Mouse (Mus musculus): ENCODE results near the gene Mrgprh. TPM values are rescaled to one million over a fixed set of nuclear protein-coding genes. Genes with fewer than 3 reads are reported as not detected.
"Not testable (repeated sequence)": the region's sequence is repeated elsewhere in the genome, so short reads cannot be mapped to it uniquely, and the experiment has no call there.

Mrgprh gene
- polyA plus RNA-seq, 1 experiment from 2014 or later: not detected

- Histone ChIP-seq H3K27ac (no peak overlapping the region), H3K27me3 (ENCODE audit: insufficient read depth, poor library complexity, severe bottlenecking) (no peaks in the 10 kb centered on the region), H3K36me3 (no peaks in the 10 kb centered on the region), H3K4me1 (replicated peaks) (no peaks in the 10 kb centered on the region), H3K4me3 (no peak overlapping the region), H3K9me3 (no peaks in the 10 kb centered on the region)
- peak; percentile 81 for DNase-seq (ENCODE audit: low spot score)
- 6% methylated on average over 14 of the region's 14 CpGs for WGBS
Measured at GRCm38 (mm10) chr17:12880178-12880577, 4.3 kb downstream of the Mrgprh start.

GRCm38 (mm10) chr17:12881216-12881615, 5.4 kb downstream of the Mrgprh start:
- Histone ChIP-seq H3K27ac (no peak overlapping the region), H3K9me3 (no peaks in the 10 kb centered on the region), H3K27me3 (ENCODE audit: insufficient read depth, poor library complexity, severe bottlenecking) (no peaks in the 10 kb centered on the region), H3K4me3 (no peak overlapping the region), H3K4me1 (replicated peaks) (no peaks in the 10 kb centered on the region), H3K36me3 (no peaks in the 10 kb centered on the region)
- no peak for DNase-seq (ENCODE audit: low spot score)
- 81% methylated on average over 1 of the region's 1 CpGs for WGBS

DNA sequence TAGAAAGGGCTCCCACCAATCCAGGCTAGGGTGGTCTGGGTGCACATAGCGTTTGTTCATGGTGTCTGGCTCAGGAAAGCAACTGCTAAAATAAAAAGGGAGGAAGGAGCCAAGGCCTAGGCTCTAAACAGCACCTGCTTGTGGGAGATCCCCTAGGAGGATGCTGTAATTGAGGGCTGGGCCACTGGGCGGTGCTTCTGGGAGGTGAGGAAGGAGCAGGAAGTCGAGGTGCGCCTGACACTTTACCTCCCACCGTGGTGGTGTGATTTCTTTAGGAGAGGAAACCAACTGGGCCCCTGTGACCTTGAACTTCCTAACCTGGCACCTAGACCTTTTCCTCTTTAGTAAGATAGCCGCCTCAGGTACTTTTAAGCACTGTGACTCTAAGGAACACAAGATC, 10.8 kb downstream of the Mrgprh start:
- no peak for DNase-seq (ENCODE audit: low spot score)
- H3K36me3 ChIP-seq: peaks cover 28% of the 10 kb centered on the region
- WGBS: 40% methylated on average over 6 of the region's 6 CpGs
- no peak overlapping the region for H3K4me3 ChIP-seq
- H3K27me3 ChIP-seq (ENCODE audit: insufficient read depth, poor library complexity, severe bottlenecking): no peaks in the 10 kb centered on the region
- H3K9me3 ChIP-seq: no peaks in the 10 kb centered on the region
- no peaks in the 10 kb centered on the region for H3K4me1 ChIP-seq (replicated peaks)
- H3K27ac ChIP-seq: no peak overlapping the region

GRCm38 (mm10) chr17:12887021-12887775, 11.4 kb downstream of the Mrgprh start:
- WGBS: 83% methylated on average over 15 of the region's 15 CpGs
- DNase-seq (ENCODE audit: low spot score): no peak
- Histone ChIP-seq H3K4me1 (replicated peaks) (no peaks in the 10 kb centered on the region), H3K9me3 (no peaks in the 10 kb centered on the region), H3K27ac (no peak overlapping the region), H3K4me3 (no peak overlapping the region), H3K36me3 (peaks cover 34% of the 10 kb centered on the region), H3K27me3 (ENCODE audit: insufficient read depth, poor library complexity, severe bottlenecking) (no peaks in the 10 kb centered on the region)

DNA sequence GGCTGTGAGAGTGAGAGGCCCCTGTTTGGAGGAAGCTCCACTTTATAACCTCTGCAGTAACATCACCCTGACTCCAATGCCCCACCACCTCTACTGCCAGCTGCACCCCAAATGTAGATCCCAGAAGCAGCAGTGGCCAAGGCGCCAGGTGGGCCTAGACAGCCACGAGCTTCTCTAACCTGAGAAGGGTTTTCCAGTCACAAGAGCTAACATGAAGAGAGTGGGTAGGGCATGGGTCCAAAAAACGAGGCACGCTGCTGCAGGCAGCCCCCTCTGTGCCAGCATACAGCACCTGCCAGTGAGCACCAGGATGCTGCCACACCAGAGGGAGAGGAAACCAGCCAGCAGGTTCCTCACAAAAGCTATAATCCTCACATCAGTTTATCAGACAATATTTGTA, 15.2 kb downstream of the Mrgprh start:
- Histone ChIP-seq H3K4me3 (no peak overlapping the region), H3K4me1 (replicated peaks) (no peaks in the 10 kb centered on the region), H3K9me3 (no peaks in the 10 kb centered on the region), H3K27ac (no peak overlapping the region), H3K27me3 (ENCODE audit: insufficient read depth, poor library complexity, severe bottlenecking) (no peaks in the 10 kb centered on the region), H3K36me3 (peaks cover 48% of the 10 kb centered on the region)
- WGBS: 90% methylated on average over 4 of the region's 4 CpGs
- no peak for DNase-seq (ENCODE audit: low spot score)

- no peaks in the 10 kb centered on the region for H3K27me3 ChIP-seq (ENCODE audit: insufficient read depth, poor library complexity, severe bottlenecking)
- H3K4me3 ChIP-seq: no peak overlapping the region
- no peak for DNase-seq (ENCODE audit: low spot score)
- H3K27ac ChIP-seq: no peak overlapping the region
- H3K36me3 ChIP-seq: peaks cover 56% of the 10 kb centered on the region
- 93% methylated on average over 9 of the region's 9 CpGs for WGBS
- H3K9me3 ChIP-seq: no peaks in the 10 kb centered on the region
- H3K4me1 ChIP-seq (replicated peaks): no peaks in the 10 kb centered on the region
Measured at GRCm38 (mm10) chr17:12892033-12892432, 16.2 kb downstream of the Mrgprh start.

DNA sequence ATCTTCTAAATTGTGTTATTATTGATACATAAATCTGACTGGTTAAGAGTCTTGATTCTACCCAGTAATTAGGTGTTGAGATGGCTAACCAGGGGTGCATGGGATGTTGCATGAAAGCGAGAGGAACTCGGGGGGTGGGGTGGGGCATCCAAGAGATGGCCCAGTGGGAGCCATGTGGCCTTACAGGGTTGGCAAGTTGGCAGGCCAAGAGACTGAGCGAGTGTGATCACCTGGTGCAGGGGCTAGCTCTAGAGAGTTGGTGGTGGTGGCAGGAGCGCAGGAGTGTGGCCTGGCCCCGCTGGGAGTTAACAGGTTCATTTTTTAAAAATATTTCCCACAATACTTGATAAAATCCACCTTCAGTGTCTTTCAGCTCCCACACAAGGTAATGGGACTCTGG, 21.8 kb downstream of the Mrgprh start:
- H3K36me3 ChIP-seq: peaks cover 56% of the 10 kb centered on the region

DNA sequence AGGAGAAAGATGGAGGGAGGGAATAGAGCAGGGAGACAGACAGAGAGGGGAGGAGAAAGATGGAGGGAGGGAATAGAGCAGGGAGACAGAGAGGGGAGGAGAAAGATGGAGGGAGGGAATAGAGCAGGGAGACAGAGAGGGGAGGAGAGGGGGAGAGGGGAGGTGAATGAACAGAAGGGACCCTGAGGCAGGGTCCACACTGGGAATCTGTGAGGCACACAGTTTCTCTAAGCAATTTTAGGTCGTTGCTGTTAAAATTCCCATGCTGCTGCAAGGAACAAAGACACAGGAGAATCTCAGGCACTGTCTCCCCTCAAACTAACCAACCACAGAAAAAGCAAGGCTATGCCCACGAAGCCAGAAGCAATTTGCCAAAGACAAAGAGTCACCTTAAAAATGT, 22.8 kb downstream of the Mrgprh start:
- DNase-seq (ENCODE audit: low spot score); H3K27me3 ChIP-seq (ENCODE audit: insufficient read depth, poor library complexity, severe bottlenecking); H3K4me1 ChIP-seq (replicated peaks); H3K4me3 ChIP-seq; H3K9me3 ChIP-seq: not testable (repeated sequence)
- Histone ChIP-seq H3K27ac (peak overlapping the region; percentile 54; the same call in 1 of the 2 replicates), H3K36me3 (peaks cover 60% of the 10 kb centered on the region)
- 39% methylated on average over 2 of the region's 2 CpGs for WGBS

More for the DNA sequence above, 21.8 kb downstream of the Mrgprh start:
- DNase-seq (ENCODE audit: low spot score): no peak
- Histone ChIP-seq H3K27ac (peak overlapping the region; percentile 40; the same call in 1 of the 2 replicates), H3K9me3 (no peaks in the 10 kb centered on the region), H3K4me3 (no peak overlapping the region), H3K27me3 (ENCODE audit: insufficient read depth, poor library complexity, severe bottlenecking) (no peaks in the 10 kb centered on the region), H3K4me1 (replicated peaks) (no peaks in the 10 kb centered on the region; the same call in 1 of the 2 replicates)
- WGBS: 82% methylated on average over 5 of the region's 5 CpGs

- 94% methylated on average over 6 of the region's 6 CpGs for WGBS
- H3K9me3 ChIP-seq: no peaks in the 10 kb centered on the region
- no peak for DNase-seq (ENCODE audit: low spot score)
- H3K4me1 ChIP-seq (replicated peaks): peaks cover 14% of the 10 kb centered on the region
- peaks cover 61% of the 10 kb centered on the region for H3K36me3 ChIP-seq
- H3K4me3 ChIP-seq: no peak overlapping the region
- H3K27ac ChIP-seq: no peak overlapping the region
- no peaks in the 10 kb centered on the region for H3K27me3 ChIP-seq (ENCODE audit: insufficient read depth, poor library complexity, severe bottlenecking)
Measured at GRCm38 (mm10) chr17:12902291-12902690, 26.5 kb downstream of the Mrgprh start.

DNA sequence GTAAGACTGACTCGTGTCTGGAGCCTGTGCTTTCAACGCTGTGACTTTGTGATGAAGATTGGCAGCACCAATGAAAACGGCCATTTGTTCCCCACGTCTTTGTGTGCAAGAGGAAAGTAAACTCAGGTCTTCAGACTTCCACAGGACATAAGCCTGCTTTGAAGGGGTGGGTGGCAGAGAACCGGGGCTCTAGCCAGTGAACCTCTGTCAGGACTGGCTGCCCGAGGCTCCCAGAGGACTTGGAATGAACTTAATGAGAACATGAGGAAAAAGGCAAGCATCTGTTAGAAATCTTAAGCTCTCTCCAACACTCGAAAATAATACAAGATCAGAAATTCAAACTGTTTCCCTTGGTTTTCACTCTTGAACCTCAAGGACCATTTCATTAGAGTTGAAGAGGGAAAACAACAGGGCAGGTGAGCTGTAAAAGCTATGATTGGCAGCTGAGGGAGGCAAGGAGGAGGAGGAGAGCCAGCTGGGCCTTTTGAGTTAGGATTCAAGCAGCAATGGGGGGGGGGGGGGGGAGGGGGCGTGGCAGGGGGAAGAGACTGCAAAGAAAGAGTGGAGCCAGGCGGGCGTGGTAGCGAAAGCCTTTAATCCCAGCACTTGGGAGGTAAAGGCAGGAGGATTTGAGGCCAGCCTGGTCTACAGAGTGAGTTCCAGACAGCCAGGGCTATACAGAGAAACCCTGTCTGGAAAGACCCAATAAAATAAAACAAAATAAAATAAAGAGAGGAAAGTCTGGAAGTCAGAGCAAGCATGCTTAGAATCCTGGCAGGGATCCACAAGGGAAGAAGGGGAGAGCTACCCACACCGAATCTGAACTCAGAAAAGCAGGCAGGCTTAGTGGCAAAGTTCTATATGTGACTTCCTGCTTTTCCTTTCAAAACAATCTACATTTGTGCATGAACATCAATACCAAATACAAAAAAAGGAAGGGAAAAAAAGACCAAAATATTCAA, 27.8 kb downstream of the Mrgprh start:
- H3K36me3 ChIP-seq: peaks cover 56% of the 10 kb centered on the region
- peak overlapping the region; percentile 64 for H3K27ac ChIP-seq
- no peaks in the 10 kb centered on the region for H3K27me3 ChIP-seq (ENCODE audit: insufficient read depth, poor library complexity, severe bottlenecking)
- H3K4me1 ChIP-seq (replicated peaks): peaks cover 14% of the 10 kb centered on the region
- DNase-seq (ENCODE audit: low spot score): peak; percentile 31
- no peaks in the 10 kb centered on the region for H3K9me3 ChIP-seq
- 45% methylated on average over 12 of the region's 12 CpGs for WGBS
- no peak overlapping the region for H3K4me3 ChIP-seq

DNA sequence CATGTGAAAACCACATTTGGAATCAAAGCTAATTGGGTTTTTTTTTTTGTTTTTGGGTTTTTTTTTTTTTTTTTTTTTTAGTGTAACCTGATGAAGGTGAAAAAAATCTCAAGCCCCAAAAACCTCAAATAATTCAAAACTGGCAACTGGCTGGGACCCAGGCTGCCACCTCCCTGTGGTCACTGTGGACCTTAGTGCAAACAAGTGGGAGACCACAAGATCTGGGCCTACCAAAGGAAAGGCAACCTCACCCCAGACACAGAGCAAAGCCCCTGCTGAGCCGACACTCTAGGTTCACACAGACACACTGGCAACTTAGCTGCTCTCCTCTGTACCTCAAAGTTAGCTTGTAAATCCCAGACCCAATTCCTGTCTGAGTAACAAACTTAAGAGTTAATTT, 28.5 kb downstream of the Mrgprh start:
- Histone ChIP-seq H3K36me3 (peaks cover 53% of the 10 kb centered on the region), H3K27me3 (ENCODE audit: insufficient read depth, poor library complexity, severe bottlenecking) (no peaks in the 10 kb centered on the region), H3K4me1 (replicated peaks) (peaks cover 14% of the 10 kb centered on the region), H3K4me3 (no peak overlapping the region), H3K27ac (no peak overlapping the region), H3K9me3 (no peaks in the 10 kb centered on the region)
- 88% methylated on average over 1 of the region's 1 CpGs for WGBS
- DNase-seq (ENCODE audit: low spot score): no peak

DNA sequence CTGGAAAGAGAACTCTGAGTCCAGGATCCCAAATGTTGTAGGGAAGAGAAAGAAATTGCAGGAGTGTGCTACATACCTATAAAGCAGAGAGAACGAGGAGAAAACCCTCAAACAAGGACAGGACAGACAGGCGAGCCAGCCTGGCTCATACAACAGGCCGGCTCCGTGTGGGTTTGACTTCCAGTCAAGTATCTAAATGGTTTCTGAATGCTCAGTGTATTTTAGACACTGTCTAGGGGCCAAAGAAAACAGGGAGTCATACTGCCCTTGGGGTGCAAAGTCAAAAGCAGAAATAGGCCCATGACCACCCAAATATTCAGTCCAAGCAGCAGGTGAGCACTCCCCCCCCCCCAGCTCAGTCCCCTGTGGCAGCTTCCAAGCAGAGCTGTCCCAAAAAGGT, 30.0 kb downstream of the Mrgprh start:
- Histone ChIP-seq H3K27me3 (ENCODE audit: insufficient read depth, poor library complexity, severe bottlenecking) (no peaks in the 10 kb centered on the region), H3K4me3 (no peak overlapping the region), H3K36me3 (peaks cover 56% of the 10 kb centered on the region), H3K27ac (no peak overlapping the region), H3K9me3 (no peaks in the 10 kb centered on the region), H3K4me1 (replicated peaks) (peaks cover 14% of the 10 kb centered on the region)
- no peak for DNase-seq (ENCODE audit: low spot score)
- 86% methylated on average over 4 of the region's 4 CpGs for WGBS

DNA sequence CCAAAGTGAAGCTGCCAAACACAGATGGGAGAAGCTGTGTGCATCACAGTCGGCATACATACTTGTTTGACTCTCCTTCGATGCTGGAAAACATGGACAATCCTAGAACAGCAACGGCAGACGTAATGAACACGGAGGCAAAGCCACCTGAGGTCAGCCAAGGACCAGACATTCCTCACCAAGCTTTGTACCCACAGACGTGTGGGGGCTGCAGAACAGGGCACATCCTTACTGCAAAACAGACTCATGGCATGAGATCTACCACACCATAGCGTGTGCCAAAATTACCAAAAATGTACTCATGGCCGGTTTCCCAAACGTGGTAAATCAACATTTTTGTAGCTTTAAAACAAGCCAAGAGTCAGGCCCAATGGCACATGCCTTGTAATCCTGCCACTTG, 30.6 kb downstream of the Mrgprh start:
- Histone ChIP-seq H3K27ac (no peak overlapping the region), H3K27me3 (ENCODE audit: insufficient read depth, poor library complexity, severe bottlenecking) (no peaks in the 10 kb centered on the region), H3K4me3 (no peak overlapping the region), H3K9me3 (no peaks in the 10 kb centered on the region), H3K36me3 (peaks cover 56% of the 10 kb centered on the region), H3K4me1 (replicated peaks) (peaks cover 14% of the 10 kb centered on the region)
- DNase-seq (ENCODE audit: low spot score): no peak
- 92% methylated on average over 9 of the region's 9 CpGs for WGBS

All from hindbrain, embryonic 10.5 days (tissue).